Comparison of ENCODE assay signal across 24 mouse cellular contexts in the genomic region with DNA sequence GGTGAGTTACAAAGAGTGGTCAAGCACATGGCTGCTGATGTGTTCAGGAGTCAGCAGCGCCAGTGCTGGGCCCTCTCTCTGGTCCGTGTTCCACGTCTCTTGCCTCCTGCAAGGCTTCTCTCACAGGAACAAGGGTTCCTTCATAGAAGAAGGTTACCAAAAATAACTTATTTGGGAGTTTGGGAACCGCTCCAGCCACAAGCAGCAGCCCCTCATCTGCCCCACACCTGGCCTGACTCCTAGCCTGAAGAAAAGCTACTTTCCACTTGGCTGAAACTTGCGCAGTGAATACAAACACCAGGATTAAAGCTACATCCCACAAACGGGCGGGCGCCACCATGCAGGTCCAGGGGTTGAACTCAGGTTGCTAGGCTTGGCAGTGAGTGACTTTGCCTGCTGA.
DNase-seq lines count a peak whose midpoint lies in the region; ATAC-seq and TF ChIP-seq lines count a peak whose summit lies in the region.
"Had no signal": no experiment of that assay in that cellular context is flagged by ENCODE, and none has a peak within 500 bp of the region (broad histone marks: within the 10 kb centered on the region; RNA-seq: fewer than 3 reads in every experiment).

No protein-coding gene starts in this region.

- no peak for ATAC-seq in heart, embryonic 12.5 days (ENCODE audit: insufficient number of reproducible peaks, low FRiP score)
- no peak for ATAC-seq in heart, embryonic 11.5 days (replicated peaks; ENCODE audit: insufficient number of reproducible peaks, low FRiP score, low TSS enrichment)
- ATAC-seq in midbrain, embryonic 11.5 days (ENCODE audit: low FRiP score): no peak
- no peak for ATAC-seq in midbrain, embryonic 13.5 days
- no peak for ATAC-seq in hindbrain, embryonic 11.5 days (ENCODE audit: low FRiP score)
- ATAC-seq: forebrain, embryonic 14.5 days; hindbrain, embryonic 16.5 days; midbrain, embryonic 16.5 days; Patski had no signal

- intact Hi-C loops in gastrocnemius, adult 2 months (cut with DNase I): loop anchor here (5.0 kb wide), 1 partner anchor 33 kb away; no protein-coding TSS in a partner anchor

- no peaks in the 10 kb centered on the region for H3K27me3 ChIP-seq in heart, embryonic 12.5 days (replicated peaks)
- no peaks in the 10 kb centered on the region for H3K27me3 ChIP-seq in heart, embryonic 11.5 days (ENCODE audit: control insufficient read depth, insufficient read depth, low read length)
- no peaks in the 10 kb centered on the region for H3K27me3 ChIP-seq in midbrain, embryonic 11.5 days (ENCODE audit: control insufficient read depth, insufficient read depth, low read length)
- H3K27me3 ChIP-seq in midbrain, embryonic 13.5 days: no peaks in the 10 kb centered on the region
- H3K27me3 ChIP-seq in hindbrain, embryonic 11.5 days (ENCODE audit: control insufficient read depth, insufficient read depth, low read length): no peaks in the 10 kb centered on the region
- H3K27me3 ChIP-seq: kidney, embryonic 15.5 days; limb, embryonic 12.5 days; liver, embryonic 13.5 days; Patski; stomach, embryonic 15.5 days had no signal

- H3K9ac ChIP-seq in heart, embryonic 12.5 days: no peak overlapping the region
- H3K9ac ChIP-seq in heart, embryonic 11.5 days (ENCODE audit: low read depth, low read length): no peak overlapping the region
- no peak overlapping the region for H3K9ac ChIP-seq in midbrain, embryonic 11.5 days (ENCODE audit: low read length)
- no peak overlapping the region for H3K9ac ChIP-seq in midbrain, embryonic 13.5 days (replicated peaks)
- no peak overlapping the region for H3K9ac ChIP-seq in hindbrain, embryonic 11.5 days (ENCODE audit: low read depth, low read length)
- H3K9ac ChIP-seq: kidney, embryonic 15.5 days; limb, embryonic 12.5 days; liver, embryonic 13.5 days; lung, embryonic 14.5 days; stomach, embryonic 15.5 days had no signal

- H3K4me2 ChIP-seq in heart, embryonic 12.5 days: no peak overlapping the region
- H3K4me2 ChIP-seq in heart, embryonic 11.5 days: no peak overlapping the region
- no peak overlapping the region for H3K4me2 ChIP-seq in midbrain, embryonic 11.5 days
- no peak overlapping the region for H3K4me2 ChIP-seq in midbrain, embryonic 13.5 days (replicated peaks)
- no peak overlapping the region for H3K4me2 ChIP-seq in hindbrain, embryonic 11.5 days (replicated peaks; ENCODE audit: low read depth, low read length)
- H3K4me2 ChIP-seq: kidney, embryonic 15.5 days; limb, embryonic 12.5 days; liver, embryonic 13.5 days; lung, embryonic 14.5 days; stomach, embryonic 15.5 days had no signal

- H3K4me1 ChIP-seq in heart, embryonic 12.5 days (replicated peaks): peaks cover 16% of the 10 kb centered on the region
- peaks cover 4% of the 10 kb centered on the region for H3K4me1 ChIP-seq in heart, embryonic 11.5 days (ENCODE audit: control insufficient read depth, insufficient read depth, low read length)
- no peaks in the 10 kb centered on the region for H3K4me1 ChIP-seq in midbrain, embryonic 11.5 days (ENCODE audit: control insufficient read depth, insufficient read depth, low read length)
- peaks cover 6% of the 10 kb centered on the region; the same call in 1 of the 2 replicates for H3K4me1 ChIP-seq in midbrain, embryonic 13.5 days (replicated peaks)
- H3K4me1 ChIP-seq in hindbrain, embryonic 11.5 days (replicated peaks; ENCODE audit: control insufficient read depth, insufficient read depth, low read length): no peaks in the 10 kb centered on the region
- H3K4me1 ChIP-seq: hindbrain, embryonic 10.5 days; kidney, embryonic 15.5 days; limb, embryonic 12.5 days; liver, embryonic 13.5 days; stomach, embryonic 15.5 days had no signal

- DNase-seq in gastrocnemius, adult 2 months: peak; percentile 46
- DNase-seq in gastrocnemius, adult 18-20 months (ENCODE audit: low spot score): no peak
- peak; percentile 54 for DNase-seq in midbrain, embryonic 11.5 days (ENCODE audit: low spot score, missing footprints)
- DNase-seq in hindbrain, embryonic 11.5 days (ENCODE audit: low spot score): no peak
- DNase-seq: adrenal gland, postnatal 10 days; cerebellum, adult 8-10 months; kidney, adult 18-20 months; kidney, postnatal 25 days; liver, embryonic 13.5 days; lung, embryonic 14.5 days; lung, postnatal 14 days; right cerebral cortex, postnatal 25 days; thymus, postnatal 14 days had no signal

- H3K27ac ChIP-seq in gastrocnemius, adult 2 months: peak overlapping the region; percentile 82
- peak overlapping the region; percentile 81 for H3K27ac ChIP-seq in heart, embryonic 12.5 days (ENCODE audit: poor library complexity, severe bottlenecking)
- H3K27ac ChIP-seq in heart, embryonic 11.5 days (ENCODE audit: low read depth, low read length): no peak overlapping the region
- no peak overlapping the region for H3K27ac ChIP-seq in midbrain, embryonic 11.5 days (ENCODE audit: low read depth, low read length)
- no peak overlapping the region for H3K27ac ChIP-seq in midbrain, embryonic 13.5 days
- no peak overlapping the region for H3K27ac ChIP-seq in hindbrain, embryonic 11.5 days (ENCODE audit: low read depth, low read length)
- H3K27ac ChIP-seq: hindbrain, embryonic 10.5 days; kidney, embryonic 15.5 days; limb, embryonic 12.5 days; liver, embryonic 13.5 days; stomach, embryonic 15.5 days had no signal

- TF ChIP-seq CTCF in gastrocnemius, adult 2 months (IDR thresholded peaks at IDR 0.05): no peak

- H3K4me3 ChIP-seq in gastrocnemius, adult 2 months: no peak overlapping the region; the same call in 1 of the 2 replicates
- no peak overlapping the region for H3K4me3 ChIP-seq in heart, embryonic 12.5 days
- H3K4me3 ChIP-seq in heart, embryonic 11.5 days (ENCODE audit: low read depth, low read length): no peak overlapping the region
- no peak overlapping the region for H3K4me3 ChIP-seq in midbrain, embryonic 11.5 days (ENCODE audit: low read depth, low read length)
- H3K4me3 ChIP-seq in midbrain, embryonic 13.5 days (replicated peaks): no peak overlapping the region
- H3K4me3 ChIP-seq in hindbrain, embryonic 11.5 days (ENCODE audit: low read depth, low read length): no peak overlapping the region
- H3K4me3 ChIP-seq: hindbrain, embryonic 10.5 days; kidney, embryonic 15.5 days; limb, embryonic 12.5 days; liver, embryonic 13.5 days; stomach, embryonic 15.5 days had no signal

- 78% methylated on average over 8 of the region's 8 CpGs for WGBS in heart, embryonic 12.5 days
- WGBS in heart, embryonic 11.5 days (ENCODE audit: insufficient replicate concordance): 78% methylated on average over 8 of the region's 8 CpGs
- WGBS in midbrain, embryonic 11.5 days: 85% methylated on average over 8 of the region's 8 CpGs
- WGBS in midbrain, embryonic 13.5 days: 85% methylated on average over 8 of the region's 8 CpGs
- WGBS in hindbrain, embryonic 11.5 days: 88% methylated on average over 8 of the region's 8 CpGs

- H3K9me3 ChIP-seq in heart, embryonic 12.5 days (replicated peaks): no peaks in the 10 kb centered on the region
- H3K9me3 ChIP-seq in heart, embryonic 11.5 days (replicated peaks; ENCODE audit: control insufficient read depth, low read length): no peaks in the 10 kb centered on the region
- no peaks in the 10 kb centered on the region for H3K9me3 ChIP-seq in midbrain, embryonic 11.5 days (ENCODE audit: control insufficient read depth, low read length)
- no peaks in the 10 kb centered on the region for H3K9me3 ChIP-seq in midbrain, embryonic 13.5 days
- no peaks in the 10 kb centered on the region for H3K9me3 ChIP-seq in hindbrain, embryonic 11.5 days (ENCODE audit: control insufficient read depth, low read length)
- H3K9me3 ChIP-seq: hindbrain, embryonic 10.5 days; kidney, embryonic 15.5 days; limb, embryonic 12.5 days; liver, embryonic 13.5 days; stomach, embryonic 15.5 days had no signal

- 0 out of 2 replicates have a peak, but pooled peaks cover under 1% of the 10 kb centered on the region for H3K36me3 ChIP-seq in heart, embryonic 12.5 days
- H3K36me3 ChIP-seq in heart, embryonic 11.5 days (ENCODE audit: control insufficient read depth, insufficient read depth, low read length): no peaks in the 10 kb centered on the region
- no peaks in the 10 kb centered on the region for H3K36me3 ChIP-seq in midbrain, embryonic 11.5 days (ENCODE audit: control insufficient read depth, insufficient read depth, low read length)
- peaks cover 3% of the 10 kb centered on the region; the same call in 1 of the 2 replicates for H3K36me3 ChIP-seq in midbrain, embryonic 13.5 days
- H3K36me3 ChIP-seq in hindbrain, embryonic 11.5 days (ENCODE audit: control insufficient read depth, insufficient read depth, low read length): no peaks in the 10 kb centered on the region
- H3K36me3 ChIP-seq: hindbrain, embryonic 10.5 days; kidney, embryonic 15.5 days; limb, embryonic 12.5 days; liver, embryonic 13.5 days; stomach, embryonic 15.5 days had no signal

Comparison
In these comparisons a context has a peak if more than half of its experiments do, and no peak if none do; other contexts are left out.
1. DNase-seq: peak in gastrocnemius, adult 2 months (single experiment) and midbrain, embryonic 11.5 days (single experiment); none in gastrocnemius, adult 18-20 months (single experiment) and hindbrain, embryonic 11.5 days (single experiment).
2. H3K27ac ChIP-seq: peak in gastrocnemius, adult 2 months (single experiment) and heart, embryonic 12.5 days (single experiment); none in heart, embryonic 11.5 days (single experiment), midbrain, embryonic 11.5 days (single experiment), midbrain, embryonic 13.5 days (single experiment) and hindbrain, embryonic 11.5 days (single experiment).